Mouse (Mus musculus): ENCODE measurements around the gene Rasal2. TPM values are rescaled to one million over a fixed set of nuclear protein-coding genes. Genes with fewer than 3 reads are reported as not detected.

The Rasal2 gene
- total and polyA plus RNA-seq, 3 experiments: 1.5 to 2.6 (median 1.7) TPM

DNA sequence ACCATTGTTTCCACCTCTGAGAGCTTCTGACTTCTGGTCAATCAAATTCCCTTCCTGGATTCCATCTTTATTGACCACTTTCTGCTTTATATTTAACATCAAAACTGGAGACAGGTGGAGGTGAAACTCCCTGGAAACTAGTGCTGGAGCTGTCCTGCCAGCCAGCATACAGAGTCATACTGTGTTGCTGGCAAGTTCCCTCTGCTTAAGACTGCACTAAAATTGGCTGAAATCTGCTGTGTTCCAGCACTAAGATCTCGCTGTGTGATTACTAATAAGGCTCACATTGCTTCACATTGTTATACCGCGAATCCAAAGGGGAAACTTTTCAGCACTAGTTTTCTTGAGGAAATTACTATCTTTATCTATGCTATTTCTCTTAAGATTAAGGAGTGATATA lies 267.8 kb downstream of the Rasal2 start:
- TF ChIP-seq UBTF (IDR thresholded peaks at IDR 0.05; ENCODE audit: low read depth, low read length) (no peak), NRF1 (IDR thresholded peaks at IDR 0.05; ENCODE audit: low read depth, low read length) (no peak), EP300 (IDR thresholded peaks at IDR 0.05; ENCODE audit: low read length) (no peak), MAX (IDR thresholded peaks at IDR 0.05; ENCODE audit: low read length) (no peak), PAX5 (IDR thresholded peaks at IDR 0.05; ENCODE audit: low read length) (no peak), E2F4 (IDR thresholded peaks at IDR 0.05; ENCODE audit: insufficient replicate concordance, low read depth, low read length) (no peak), ZNF384 (IDR thresholded peaks at IDR 0.05; ENCODE audit: low read depth, low read length) (no peak), USF1 (IDR thresholded peaks at IDR 0.05; ENCODE audit: low read depth, low read length) (no peak), MAZ (IDR thresholded peaks at IDR 0.05; ENCODE audit: low read depth, low read length) (no peak), RCOR1 (conservative IDR thresholded peaks at IDR 0.05; ENCODE audit: low read depth, low read length) (no peak), ELF1 (IDR thresholded peaks at IDR 0.05; ENCODE audit: low read depth, low read length) (no peak), POLR2A (IDR thresholded peaks at IDR 0.05; ENCODE audit: low read depth, low read length) (no peak), SIN3A (IDR thresholded peaks at IDR 0.05; ENCODE audit: low read length) (no peak), RAD21 (IDR thresholded peaks at IDR 0.05; ENCODE audit: low read depth, low read length) (no peak), CTCF (conservative IDR thresholded peaks at IDR 0.05 in 1 of 2, IDR thresholded peaks at IDR 0.05 in 1 of 2; ENCODE audit: low read depth in 2 of 2, low read length in 2 of 2) (no peak), TBP (conservative IDR thresholded peaks at IDR 0.05; ENCODE audit: low read depth, low read length) (no peak), HCFC1 (IDR thresholded peaks at IDR 0.05; ENCODE audit: low read depth, low read length) (no peak), MXI1 (IDR thresholded peaks at IDR 0.05; ENCODE audit: low read depth, low read length) (no peak)
- H3K36me3 ChIP-seq (replicated peaks in 1 of 2; ENCODE audit: control insufficient read depth in 1 of 2, insufficient read depth in 1 of 2, low read length in 1 of 2): peaks cover 0 to 8% of the 10 kb centered on the region in 2 experiments
- dilution Hi-C loops (cut with MboI; ENCODE audit: extremely low pct_ligation_motif_present, extremely low pct_unique_long_range_greater_than_20kb, low sequenced_read_pairs): no loop called here
- in situ Hi-C loops (cut with MboI; ENCODE audit: low pct_ligation_motif_present, low pct_unique_long_range_greater_than_20kb, low sequenced_read_pairs): no loop called here
- no peak overlapping the region for H3K4me2 ChIP-seq (ENCODE audit: insufficient read depth, low read depth, poor library complexity, severe bottlenecking)
- H3K9ac ChIP-seq (ENCODE audit: insufficient read depth, low read depth): no peak overlapping the region
- H3K4me3 ChIP-seq (replicated peaks in 1 of 3; ENCODE audit: low read depth in 2 of 3, low read length in 2 of 3, poor library complexity in 1 of 3): no peak overlapping the region
- no peak overlapping the region for H3K27ac ChIP-seq (ENCODE audit: insufficient read depth, low read depth)
- no peaks in the 10 kb centered on the region for H3K79me2 ChIP-seq (replicated peaks; ENCODE audit: control insufficient read depth, extremely low read depth, insufficient read depth, poor library complexity, severe bottlenecking)
- H3K27me3 ChIP-seq (replicated peaks): no peaks in the 10 kb centered on the region
- no peaks in the 10 kb centered on the region for H3K9me3 ChIP-seq (replicated peaks; ENCODE audit: low read length)
- DNase-seq (ENCODE audit: extremely low read depth): no peak
- peaks cover 6 to 28% of the 10 kb centered on the region in 2 experiments for H3K4me1 ChIP-seq (ENCODE audit: control insufficient read depth in 1 of 2, insufficient read depth in 2 of 2)

DNA sequence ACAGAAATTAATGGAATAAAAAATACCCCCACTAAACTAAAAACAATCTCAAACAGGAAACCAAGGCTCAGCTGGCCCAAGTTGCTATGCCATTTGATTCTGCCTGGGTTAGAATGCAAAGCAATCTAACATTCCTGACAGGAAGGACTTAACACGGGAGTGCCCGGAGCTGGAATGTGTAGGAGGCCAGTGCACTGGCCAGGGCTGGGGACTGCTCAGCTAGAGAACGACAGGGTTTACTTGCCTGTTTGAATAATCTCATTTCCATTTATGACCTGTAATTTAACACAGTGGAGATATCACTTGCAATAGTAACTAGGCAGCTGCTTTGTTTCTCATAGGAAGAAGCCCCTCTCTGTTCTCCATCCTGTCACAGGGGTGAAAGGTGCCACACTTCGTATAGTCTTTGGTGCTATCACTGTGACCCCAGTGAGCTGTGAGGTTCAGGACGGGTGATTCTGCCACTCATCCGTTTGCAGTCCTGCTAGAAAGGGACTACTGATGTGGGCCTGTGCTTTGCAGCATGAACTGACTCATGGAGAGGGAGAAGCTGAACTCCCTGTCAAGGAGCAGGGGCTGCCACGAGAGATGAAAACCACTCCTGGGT lies 269.0 kb downstream of the Rasal2 start:
- Histone ChIP-seq H3K27ac (ENCODE audit: insufficient read depth, low read depth) (no peak overlapping the region), H3K36me3 (replicated peaks in 1 of 2; ENCODE audit: control insufficient read depth in 1 of 2, insufficient read depth in 1 of 2, low read length in 1 of 2) (peaks cover 0 to 8% of the 10 kb centered on the region in 2 experiments), H3K9me3 (replicated peaks; ENCODE audit: low read length) (no peaks in the 10 kb centered on the region), H3K27me3 (replicated peaks) (no peaks in the 10 kb centered on the region), H3K79me2 (replicated peaks; ENCODE audit: control insufficient read depth, extremely low read depth, insufficient read depth, poor library complexity, severe bottlenecking) (no peaks in the 10 kb centered on the region), H3K4me1 (ENCODE audit: control insufficient read depth in 1 of 2, insufficient read depth in 2 of 2) (peaks cover 6 to 39% of the 10 kb centered on the region in 2 experiments), H3K4me3 (replicated peaks in 1 of 3; ENCODE audit: low read depth in 2 of 3, low read length in 2 of 3, poor library complexity in 1 of 3) (no peak overlapping the region), H3K9ac (ENCODE audit: insufficient read depth, low read depth) (no peak overlapping the region), H3K4me2 (ENCODE audit: insufficient read depth, low read depth, poor library complexity, severe bottlenecking) (no peak overlapping the region)
- in situ Hi-C loops (cut with MboI; ENCODE audit: low pct_ligation_motif_present, low pct_unique_long_range_greater_than_20kb, low sequenced_read_pairs): no loop called here
- dilution Hi-C loops (cut with MboI; ENCODE audit: extremely low pct_ligation_motif_present, extremely low pct_unique_long_range_greater_than_20kb, low sequenced_read_pairs): no loop called here
- DNase-seq (ENCODE audit: extremely low read depth): no peak
- TF ChIP-seq USF1 (IDR thresholded peaks at IDR 0.05; ENCODE audit: low read depth, low read length): no peak
- TF ChIP-seq MAX (IDR thresholded peaks at IDR 0.05; ENCODE audit: low read length): no peak
- no peak for TF ChIP-seq MAFK (IDR thresholded peaks at IDR 0.05; ENCODE audit: insufficient replicate concordance, low read length)
- TF ChIP-seq ZKSCAN1 (IDR thresholded peaks at IDR 0.05; ENCODE audit: borderline replicate concordance, low read depth, low read length): no peak
- no peak for TF ChIP-seq CTCF (conservative IDR thresholded peaks at IDR 0.05 in 1 of 2, IDR thresholded peaks at IDR 0.05 in 1 of 2; ENCODE audit: low read depth in 2 of 2, low read length in 2 of 2)
- TF ChIP-seq TBP (conservative IDR thresholded peaks at IDR 0.05; ENCODE audit: low read depth, low read length): no peak
- TF ChIP-seq E2F4 (IDR thresholded peaks at IDR 0.05; ENCODE audit: insufficient replicate concordance, low read depth, low read length): no peak
- TF ChIP-seq ZC3H11A (IDR thresholded peaks at IDR 0.05; ENCODE audit: low read depth, low read length): no peak
- no peak for TF ChIP-seq EP300 (IDR thresholded peaks at IDR 0.05; ENCODE audit: low read length)
- no peak for TF ChIP-seq ZNF384 (IDR thresholded peaks at IDR 0.05; ENCODE audit: low read depth, low read length)

All from CH12.LX (cell line).